In genomic region chr4:155129996-155130395, GRCm38 (mm10) we compare ENCODE assay signal across 8 mouse cellular contexts. TPM values are rescaled to one million over a fixed set of nuclear protein-coding genes. Genes with fewer than 3 reads are reported as not detected.
DNase-seq lines count a peak whose midpoint lies in the region; ATAC-seq and TF ChIP-seq lines count a peak whose summit lies in the region.

No protein-coding gene starts in this region.

- H3K27ac ChIP-seq in gastrocnemius, adult 2 months: peak overlapping the region; percentile 91
- peak overlapping the region; percentile 51 for H3K27ac ChIP-seq in hindbrain, embryonic 15.5 days (replicated peaks)
- peak overlapping the region; percentile 85 for H3K27ac ChIP-seq in limb, embryonic 15.5 days

- ATAC-seq in hindbrain, embryonic 15.5 days (ENCODE audit: low FRiP score, low read depth): peak; percentile 48
- ATAC-seq in limb, embryonic 15.5 days (ENCODE audit: insufficient number of reproducible peaks, low FRiP score, low TSS enrichment, low read depth): peak; percentile 40; the same call in 1 of the 2 replicates

- intact Hi-C loops in gastrocnemius, adult 2 months (cut with DNase I): loop anchor here (2.0 kb wide), 1 partner anchor 119 kb away; the partner anchor contains the start of gene Faap20

- no peaks in the 10 kb centered on the region for H3K9me3 ChIP-seq in hindbrain, embryonic 15.5 days
- no peaks in the 10 kb centered on the region for H3K9me3 ChIP-seq in limb, embryonic 15.5 days

- WGBS in hindbrain, embryonic 15.5 days: 56% methylated on average over 14 of the region's 14 CpGs
- WGBS in limb, embryonic 15.5 days: 36% methylated on average over 14 of the region's 14 CpGs

- H3K27me3 ChIP-seq in hindbrain, embryonic 15.5 days: no peaks in the 10 kb centered on the region
- H3K27me3 ChIP-seq in limb, embryonic 15.5 days: no peaks in the 10 kb centered on the region

- TF ChIP-seq CTCF in gastrocnemius, adult 2 months (IDR thresholded peaks at IDR 0.05): no peak

- no peaks in the 10 kb centered on the region for H3K36me3 ChIP-seq in hindbrain, embryonic 15.5 days
- no peaks in the 10 kb centered on the region for H3K36me3 ChIP-seq in limb, embryonic 15.5 days

- H3K4me1 ChIP-seq in hindbrain, embryonic 15.5 days (replicated peaks): peaks cover 46% of the 10 kb centered on the region
- H3K4me1 ChIP-seq in limb, embryonic 15.5 days: peaks cover 88% of the 10 kb centered on the region

- no peak overlapping the region for H3K4me2 ChIP-seq in hindbrain, embryonic 15.5 days
- H3K4me2 ChIP-seq in limb, embryonic 15.5 days: no peak overlapping the region

- H3K4me3 ChIP-seq in gastrocnemius, adult 2 months: peak overlapping the region; percentile 37
- H3K4me3 ChIP-seq in hindbrain, embryonic 15.5 days: no peak overlapping the region
- no peak overlapping the region for H3K4me3 ChIP-seq in limb, embryonic 15.5 days

- no peak overlapping the region for H3K9ac ChIP-seq in hindbrain, embryonic 15.5 days
- no peak overlapping the region for H3K9ac ChIP-seq in limb, embryonic 15.5 days

- DNase-seq in adipocyte (ENCODE audit: low spot score): peak; percentile 81
- peak; percentile 87 for DNase-seq in cerebellum, adult 9-10 months
- DNase-seq in gastrocnemius, adult 2 months: peak; percentile 94
- peak; percentile 88 for DNase-seq in right cerebral cortex, postnatal 25 days
- no peak for DNase-seq in thymus, postnatal 4 days
- no peak for DNase-seq in kidney, postnatal 25 days

RNA-seq across cellular contexts. Expression of gene Morn1, which starts 43.6 kb away (rescaled TPM):
- 1 to 10 TPM; 1.3 TPM for total RNA-seq in gastrocnemius, adult 2 months (2021)
- polyA plus RNA-seq in hindbrain, embryonic 15.5 days (2015; fragmentation: Nextera tagmentation; extraction: Ambion mirVana): 8.1 and 10.0 TPM in 2 replicates
- polyA plus RNA-seq in limb, embryonic 15.5 days (2015; fragmentation: Nextera tagmentation; extraction: Ambion mirVana): 5.0 and 6.2 TPM in 2 replicates

RNA-seq across cellular contexts. Expression of gene Rer1, which starts 43.8 kb away (rescaled TPM):
- 10 to 100 TPM; 54.8 to 59.3 TPM for total RNA-seq in gastrocnemius, adult 2 months (2021)
- 124 and 125 TPM in 2 replicates for polyA plus RNA-seq in hindbrain, embryonic 15.5 days (2015; fragmentation: Nextera tagmentation; extraction: Ambion mirVana)
- 170 and 176 TPM in 2 replicates for polyA plus RNA-seq in limb, embryonic 15.5 days (2015; fragmentation: Nextera tagmentation; extraction: Ambion mirVana)

Comparison
In these comparisons a context has a peak if more than half of its experiments do, and no peak if none do; other contexts are left out.
1. DNase-seq: peak in adipocyte (single experiment), cerebellum, adult 9-10 months (single experiment), gastrocnemius, adult 2 months (single experiment) and right cerebral cortex, postnatal 25 days (single experiment); none in thymus, postnatal 4 days (single experiment) and kidney, postnatal 25 days (0 of 2).
2. Peak in every context shown above with its lines, with median percentiles within 50 percentile points of each other: H3K27ac ChIP-seq.